Mouse (Mus musculus): ENCODE results near the gene Hs6st1. TPM values are rescaled to one million over a fixed set of nuclear protein-coding genes. Genes with fewer than 3 reads are reported as not detected.

The Hs6st1 gene
- 10 to 100 TPM; 14.1 to 17.5 TPM for polyA plus RNA-seq (2017; shearing (Covaris generic))

GRCm38 (mm10) chr1:36068076-36068475 lies at the start of gene Hs6st1:
TSS of gene Hs6st1 (plus strand) at chr1:36068400.

Other genes starting within 250 kb of the Hs6st1 start
- gene Uggt1, start 176.3 kb downstream of the Hs6st1 start, polyA plus RNA-seq (2017; shearing (Covaris generic)): 100 to 1,000 TPM in 1 of 2 experiments, 10 to 100 TPM in 1; 78.9 to 103 TPM
- gene Neurl3, start 206.3 kb downstream of the Hs6st1 start, polyA plus RNA-seq (2017; shearing (Covaris generic)): 100 to 1,000 TPM; 118 to 129 TPM
- 100 to 1,000 TPM; 103 to 151 TPM for gene Arid5a, start 239.3 kb downstream of the Hs6st1 start, polyA plus RNA-seq (2017; shearing (Covaris generic))